Mouse (Mus musculus) mouse trophoblast stem cell (cell line): ENCODE data around the gene Txndc17.

Source experiments
- in situ Hi-C, 2 experiments: fragments of 300-500 bp; cut with MseI, MboI; formaldehyde crosslinking; loops; 2 replicates in 1 of 2; 3 replicates in 1 of 2; pipeline ENCODE4 v1.15.1; 2025

Txndc17 gene

DNA sequence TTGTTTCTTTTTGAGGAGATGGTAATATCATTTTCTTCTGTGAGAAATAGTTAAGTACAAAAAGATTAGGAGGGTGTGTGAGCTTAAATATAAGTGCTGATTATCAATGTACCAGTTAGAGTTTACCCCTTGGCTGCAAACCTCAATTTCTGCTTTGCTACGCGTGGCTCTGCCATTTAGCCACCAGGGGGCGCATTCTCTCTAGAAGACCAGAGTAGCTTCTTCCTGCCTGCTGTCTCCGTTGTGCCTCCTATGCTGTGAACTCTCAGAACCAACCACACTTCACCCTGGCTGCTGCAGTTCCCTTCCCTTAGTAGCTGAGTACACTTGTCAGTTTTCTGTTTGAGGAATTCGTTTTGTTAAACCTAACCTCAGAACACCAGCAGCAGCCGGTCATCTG lies 13.9 kb downstream of the Txndc17 start:
- in situ Hi-C loops = loop anchor here (5.0 to 10.0 kb wide), 3 partner anchors 94 to 206 kb away; partner anchors contain the start of gene Fbxo39 (in 1 of the 2)

DNA sequence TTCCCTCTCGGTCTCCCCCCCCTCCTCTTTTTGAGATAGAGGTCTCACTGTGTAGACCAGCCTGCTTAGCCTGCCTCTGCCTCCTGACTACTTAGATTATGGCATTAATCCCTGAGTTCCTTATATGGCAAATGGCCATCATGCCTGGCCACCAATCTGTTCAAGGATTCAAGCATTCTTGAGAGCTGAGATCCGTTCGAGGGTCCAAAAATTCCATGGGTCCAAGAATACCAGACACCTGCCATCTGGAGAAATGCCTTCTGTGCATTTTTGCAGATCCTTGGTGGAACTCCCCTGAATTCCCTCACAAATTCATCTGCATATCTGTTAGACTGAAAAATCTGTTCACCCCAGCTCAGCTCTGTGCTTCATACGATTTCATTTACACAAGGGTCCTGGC lies 16.1 kb downstream of the Txndc17 start:
- in situ Hi-C loops = loop anchor here (5.0 to 10.0 kb wide), 3 partner anchors 91 to 204 kb away; partner anchors contain the start of gene Fbxo39 (in 1 of the 2)

DNA sequence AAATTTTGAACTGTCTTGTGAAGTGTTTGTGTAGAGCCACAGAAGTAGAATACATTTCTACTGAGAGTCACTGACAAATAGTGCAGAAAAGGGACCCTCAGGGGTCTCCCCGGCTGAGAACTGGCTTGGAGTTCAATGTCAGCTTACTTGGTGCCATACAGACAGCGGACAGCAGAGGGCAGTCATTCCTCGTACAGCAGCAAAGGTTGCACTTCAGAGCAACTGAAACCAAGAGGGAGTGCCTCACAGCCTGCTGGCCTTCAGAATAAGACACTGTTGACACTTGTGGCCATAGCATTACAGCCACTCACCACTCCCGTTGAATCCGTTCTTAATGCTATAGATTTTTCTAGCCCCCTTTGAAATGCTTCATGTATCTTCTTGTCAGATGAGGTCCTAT lies 17.5 kb downstream of the Txndc17 start:
- in situ Hi-C loops = loop anchor here (5.0 to 10.0 kb wide), 3 partner anchors 90 to 202 kb away; partner anchors contain the start of gene Fbxo39 (in 1 of the 2)

DNA sequence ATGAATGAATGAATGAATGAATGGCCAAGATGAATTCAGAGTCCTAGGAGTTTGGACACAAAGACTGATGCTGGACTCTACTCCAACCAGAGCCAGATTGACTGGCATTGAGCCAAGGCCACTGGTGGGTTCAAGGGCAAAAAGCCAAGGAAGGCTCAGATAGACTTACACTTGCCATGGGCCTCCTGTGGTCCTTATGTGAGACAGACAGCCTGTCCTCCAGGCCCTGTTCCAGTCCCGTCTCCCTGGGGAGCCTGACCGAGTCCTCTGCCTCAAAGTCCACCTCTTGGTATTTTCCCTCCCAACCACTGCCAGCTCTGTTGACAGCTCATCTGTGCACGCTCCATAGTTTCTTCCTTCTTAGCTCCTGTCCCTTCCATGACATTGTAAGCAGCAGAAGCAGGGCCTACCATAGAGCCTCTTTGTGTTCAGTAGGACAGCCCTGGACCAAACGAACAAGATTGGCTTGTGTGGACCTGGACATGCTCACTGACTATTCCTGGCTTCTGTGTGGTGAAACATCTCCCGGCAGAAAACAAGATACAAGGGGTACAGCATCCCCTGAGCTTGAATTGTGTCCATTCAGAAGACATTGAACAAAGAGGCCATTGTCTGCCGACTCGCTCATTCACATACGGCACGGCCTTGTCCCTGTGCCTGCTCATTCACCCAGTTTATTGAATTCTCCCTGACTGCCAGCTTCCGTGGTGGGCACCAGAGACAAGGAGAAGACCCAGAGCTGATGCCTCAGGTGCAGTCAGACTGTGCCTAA lies 18.9 kb downstream of the Txndc17 start:
- in situ Hi-C loops = loop anchor here (10.0 kb wide), 2 partner anchors 89 to 119 kb away; partner anchors contain the start of gene Fbxo39 (in 1 of the 2)

DNA sequence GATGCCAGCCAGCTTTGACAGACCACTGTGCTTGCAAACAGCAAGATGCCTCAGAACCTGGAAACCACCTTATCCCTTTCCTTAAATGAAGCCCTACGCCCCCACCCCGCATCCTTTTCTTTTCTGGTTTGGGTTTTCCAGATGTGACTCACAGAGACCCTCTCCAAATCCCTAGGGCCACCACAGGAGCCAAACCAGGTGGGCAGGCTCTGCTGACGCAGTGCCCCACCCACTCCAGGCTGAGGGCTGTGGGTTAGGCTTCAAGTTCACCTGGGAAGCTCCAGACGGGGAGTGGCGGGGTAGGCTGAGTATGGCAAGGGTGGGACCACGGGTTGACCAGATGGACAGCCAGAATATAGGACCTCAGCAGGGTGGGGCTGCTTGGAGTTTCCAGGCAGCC lies 19.6 kb downstream of the Txndc17 start:
- in situ Hi-C loops = loop anchor here (10.0 kb wide), 2 partner anchors 88 to 118 kb away; partner anchors contain the start of gene Fbxo39 (in 1 of the 2)

DNA sequence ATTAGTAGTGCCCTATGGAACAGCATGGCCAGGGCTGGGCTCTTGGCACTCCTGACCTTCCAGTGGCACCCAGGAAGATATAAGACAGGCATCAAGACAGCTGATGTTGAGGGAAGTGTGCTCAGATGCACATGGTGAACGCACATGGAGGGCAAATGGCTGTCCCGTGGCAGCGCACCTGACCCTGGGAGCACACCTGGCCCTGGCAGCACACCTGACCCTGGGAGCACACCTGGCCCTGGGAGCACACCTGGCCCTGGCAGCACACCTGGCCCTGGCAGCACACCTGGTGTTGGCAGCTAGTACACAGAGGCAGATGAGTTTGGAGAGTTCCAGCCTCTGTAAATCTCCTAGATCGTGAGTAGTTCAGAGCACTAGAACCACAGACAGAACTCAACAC lies 21.2 kb downstream of the Txndc17 start:
- in situ Hi-C loops = loop anchor here (10.0 kb wide), 2 partner anchors 86 to 116 kb away; partner anchors contain the start of gene Fbxo39 (in 1 of the 2)

DNA sequence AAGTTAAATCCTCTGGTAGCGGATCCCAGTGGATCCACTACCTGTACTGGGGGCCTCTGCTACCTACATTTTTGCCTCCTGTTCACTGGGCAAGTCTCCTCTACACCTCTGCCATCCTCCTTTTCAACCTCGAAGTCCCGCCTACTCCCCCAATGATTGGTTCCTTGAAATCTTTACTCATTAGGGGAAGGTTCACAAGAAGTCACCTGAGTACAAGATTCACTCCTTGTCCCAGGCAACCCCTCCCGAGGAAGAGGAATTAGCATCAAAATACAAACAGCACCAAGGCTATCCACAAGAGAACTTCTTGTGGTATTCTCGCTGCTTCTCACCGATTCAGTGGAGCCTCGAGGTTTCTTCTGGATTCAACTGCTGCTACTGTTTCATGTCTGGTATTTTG lies 24.7 kb downstream of the Txndc17 start:
- in situ Hi-C loops = loop anchor here in 1 of 2 experiments (5.0 kb wide), 1 partner anchor 205 kb away; the partner anchor contains the start of gene Ggt6

DNA sequence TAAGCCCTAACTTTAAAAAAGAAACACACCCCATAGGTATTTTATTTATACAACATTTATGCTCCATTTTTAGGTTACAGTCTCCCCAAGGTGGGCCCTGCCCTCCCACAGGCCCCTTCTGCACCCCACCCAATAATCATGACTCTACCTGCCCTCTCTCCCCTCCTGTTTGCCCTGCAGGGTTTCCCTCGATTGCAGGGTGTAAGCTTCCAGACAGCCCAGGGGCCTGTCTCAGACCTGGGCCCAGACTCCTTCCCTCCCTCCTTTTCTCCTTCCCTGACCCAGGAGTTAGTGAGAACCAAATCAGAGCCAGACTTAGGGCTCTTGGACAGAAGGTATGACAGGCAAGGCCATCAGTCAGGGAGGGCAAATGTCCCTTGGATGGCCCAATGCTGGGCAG lies 25.6 kb downstream of the Txndc17 start:
- in situ Hi-C loops = loop anchor here in 1 of 2 experiments (5.0 kb wide), 1 partner anchor 204 kb away; the partner anchor contains the start of gene Ggt6

DNA sequence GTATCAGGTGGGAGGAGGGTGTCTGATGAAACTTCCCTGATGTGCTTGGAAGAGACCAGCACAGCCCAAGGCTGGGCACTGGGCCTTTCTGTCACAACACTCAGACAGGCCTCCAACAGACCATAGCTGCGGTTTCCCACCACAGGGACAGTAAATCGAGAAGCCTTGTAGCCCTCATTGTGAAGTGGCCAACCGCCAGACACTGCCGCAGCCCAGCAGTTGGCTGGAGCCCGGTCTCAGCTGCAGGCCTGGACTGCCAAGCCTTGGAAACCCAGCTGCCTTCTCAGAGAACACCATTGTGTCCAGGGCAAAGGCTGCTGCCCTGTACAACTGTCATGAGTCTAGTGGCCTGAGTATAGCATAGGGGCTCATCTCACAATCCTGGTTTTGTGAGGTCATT lies 26.7 kb downstream of the Txndc17 start:
- in situ Hi-C loops = loop anchor here in 1 of 2 experiments (5.0 kb wide), 1 partner anchor 203 kb away; the partner anchor contains the start of gene Ggt6

DNA sequence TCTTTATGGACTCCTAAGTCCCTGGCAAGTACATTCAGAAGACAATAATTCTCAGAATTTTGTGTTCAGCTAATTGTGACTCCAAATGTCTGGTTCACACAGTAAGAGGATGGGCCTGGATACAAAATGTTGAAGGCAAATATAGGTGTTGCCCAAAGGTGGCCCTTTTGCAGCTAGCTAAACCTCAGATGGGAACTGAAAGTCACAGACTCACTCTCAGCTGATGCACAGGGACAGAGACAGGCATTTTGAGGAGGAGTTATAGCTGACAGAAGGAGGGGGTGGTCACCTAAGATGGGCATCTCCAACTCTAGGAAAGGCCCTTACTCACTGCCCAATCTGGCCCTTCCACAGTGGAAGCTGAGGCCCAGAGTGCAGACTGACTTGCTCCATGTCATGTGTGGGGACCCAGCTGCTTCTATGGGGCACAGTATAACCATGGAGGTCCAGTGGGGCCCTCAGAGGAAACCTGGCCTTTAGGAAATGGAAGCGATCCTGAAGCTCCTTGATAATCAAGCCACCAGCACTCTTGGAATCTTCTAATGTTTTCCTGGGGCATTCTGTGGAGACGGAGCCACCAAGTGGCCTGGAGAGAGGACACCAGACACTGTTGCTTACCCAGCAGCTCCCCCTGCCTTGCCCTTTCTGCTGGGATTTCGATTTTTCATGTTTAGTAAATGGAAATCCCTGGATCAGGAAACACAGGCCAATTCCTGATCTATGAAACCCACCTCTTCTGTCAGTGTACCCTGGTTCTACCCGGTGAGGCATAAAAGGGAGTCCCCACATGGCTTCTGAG lies 32.9 kb downstream of the Txndc17 start:
- in situ Hi-C loops = no loop called here

DNA sequence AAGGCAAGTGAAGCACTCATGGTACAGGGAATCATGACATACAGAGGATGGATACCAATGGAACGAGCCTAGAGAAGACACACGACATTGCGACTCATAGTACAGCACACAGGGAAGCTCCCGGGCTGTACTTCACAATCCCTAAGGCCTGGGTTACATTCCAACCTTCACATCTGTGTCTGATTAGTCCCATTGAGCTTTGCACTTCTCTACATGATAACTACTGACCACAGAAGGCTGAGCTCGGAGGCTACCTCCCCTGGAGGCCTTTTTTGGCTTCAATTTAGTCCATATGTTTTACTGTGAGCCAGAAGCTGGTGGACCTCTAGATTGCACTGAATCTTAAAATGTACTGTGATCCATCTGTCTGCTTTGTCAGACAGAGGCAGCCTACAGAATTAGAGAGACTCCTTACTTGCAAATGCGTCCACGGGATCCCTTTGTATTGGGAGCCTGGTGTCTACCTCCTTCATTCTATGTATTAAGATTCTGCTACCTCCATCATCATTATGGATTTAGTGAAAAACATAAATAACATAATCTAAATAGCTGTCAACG lies 37.9 kb downstream of the Txndc17 start:
- in situ Hi-C loops = no loop called here

DNA sequence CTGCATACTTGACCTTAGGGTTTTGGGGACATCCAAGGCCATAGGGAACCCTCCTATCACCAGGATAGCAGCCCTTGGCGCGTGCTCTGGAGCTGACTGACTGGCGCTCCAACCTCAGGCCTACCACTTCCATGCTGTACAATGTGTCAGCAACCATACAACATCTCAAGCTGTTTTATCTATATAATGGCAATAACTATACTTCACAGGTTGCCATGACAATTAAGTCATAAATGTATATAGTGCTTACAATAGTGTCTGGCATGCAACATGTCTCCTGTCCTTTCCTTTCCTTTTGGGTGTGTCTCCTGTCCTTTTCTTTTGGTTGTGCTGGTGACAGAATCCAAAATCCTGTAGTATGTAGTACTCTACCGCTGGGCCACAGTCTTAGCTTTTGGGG lies 48.3 kb downstream of the Txndc17 start:
- in situ Hi-C loops = no loop called here

DNA sequence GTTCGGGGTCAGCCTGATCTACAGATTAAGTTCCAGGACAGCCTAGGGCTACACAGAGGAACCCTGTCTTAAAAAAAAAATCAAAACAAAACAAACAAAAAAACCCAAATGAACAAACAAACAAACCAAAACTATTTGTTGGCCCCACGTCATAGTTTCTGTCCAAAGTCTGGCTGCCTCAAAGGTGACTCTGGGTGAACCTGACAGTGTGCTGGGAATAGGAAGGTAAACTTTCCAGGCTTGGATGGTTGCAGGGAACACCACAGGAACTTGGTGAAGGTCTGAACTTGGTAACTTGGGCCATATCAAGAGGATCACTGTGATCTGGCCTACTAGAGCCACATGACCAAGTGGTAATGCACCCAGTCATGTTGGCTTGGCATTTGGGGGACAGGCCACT lies 49.1 kb downstream of the Txndc17 start:
- in situ Hi-C loops = no loop called here
